8 mouse cellular contexts compared by ENCODE assay signal in genomic region chr7:70788902-70789796, GRCm38 (mm10).
DNase-seq lines count a peak whose midpoint lies in the region; ATAC-seq and TF ChIP-seq lines count a peak whose summit lies in the region.

No protein-coding gene starts in this region.

- no peak overlapping the region for H3K4me2 ChIP-seq in forebrain, postnatal 0 days (ENCODE audit: low read depth)
- peak overlapping the region; percentile 46 for H3K4me2 ChIP-seq in midbrain, embryonic 13.5 days (replicated peaks)

- no peaks in the 10 kb centered on the region for H3K36me3 ChIP-seq in heart, embryonic 10.5 days
- no peaks in the 10 kb centered on the region for H3K36me3 ChIP-seq in forebrain, postnatal 0 days (ENCODE audit: insufficient read depth)
- no peaks in the 10 kb centered on the region for H3K36me3 ChIP-seq in midbrain, embryonic 13.5 days

- peaks cover 8% of the 10 kb centered on the region; the same call in 1 of the 2 replicates for H3K27me3 ChIP-seq in heart, embryonic 10.5 days (ENCODE audit: insufficient read depth, poor library complexity, severe bottlenecking)
- peaks cover 4% of the 10 kb centered on the region; the same call in 1 of the 2 replicates for H3K27me3 ChIP-seq in forebrain, postnatal 0 days (ENCODE audit: insufficient read depth, low read length)
- peaks cover 15% of the 10 kb centered on the region for H3K27me3 ChIP-seq in midbrain, embryonic 13.5 days

- H3K4me3 ChIP-seq in heart, embryonic 10.5 days, result peak overlapping the region; percentile 33
- H3K4me3 ChIP-seq in forebrain, postnatal 0 days (ENCODE audit: low read depth, low read length), result no peak overlapping the region
- 0 out of 2 replicates have a peak overlapping the region, but pooled peaks have one; percentile 12 for H3K4me3 ChIP-seq in midbrain, embryonic 13.5 days (replicated peaks)

- no peak for TF ChIP-seq CTCF in forebrain, postnatal 0 days (IDR thresholded peaks at IDR 0.05; ENCODE audit: low read depth)

- DNase-seq in heart, embryonic 10.5 days (ENCODE audit: low spot score), result no peak
- DNase-seq in heart, adult 9 months (ENCODE audit: low spot score in 2 of 2), result no peak
- DNase-seq in R1 (ENCODE audit: low read depth, low spot score), result peak; percentile 94
- DNase-seq in forebrain, postnatal 0 days, result no peak
- no peak for DNase-seq in left cerebral cortex, postnatal 25 days (ENCODE audit: low spot score in 2 of 2)
- no peak for DNase-seq in urinary bladder, postnatal 14 days (ENCODE audit: low spot score)
- DNase-seq in gastrocnemius, postnatal 36 days, result no peak

- peak overlapping the region; percentile 67; the same call in 1 of the 2 replicates for H3K27ac ChIP-seq in heart, embryonic 10.5 days
- H3K27ac ChIP-seq in forebrain, postnatal 0 days (ENCODE audit: low read depth, low read length), result no peak overlapping the region
- H3K27ac ChIP-seq in midbrain, embryonic 13.5 days, result no peak overlapping the region

- H3K4me1 ChIP-seq in heart, embryonic 10.5 days, result peaks cover 15% of the 10 kb centered on the region
- no peaks in the 10 kb centered on the region for H3K4me1 ChIP-seq in forebrain, postnatal 0 days (ENCODE audit: insufficient read depth)
- peaks cover 11% of the 10 kb centered on the region for H3K4me1 ChIP-seq in midbrain, embryonic 13.5 days (replicated peaks)

- intact Hi-C loops in left cerebral cortex, postnatal 25 days (cut with DNase I), result no loop called here
- intact Hi-C loops in gastrocnemius, postnatal 36 days (cut with DNase I), result no loop called here

- no peak overlapping the region for H3K9ac ChIP-seq in forebrain, postnatal 0 days
- no peak overlapping the region for H3K9ac ChIP-seq in midbrain, embryonic 13.5 days (replicated peaks)

- WGBS in heart, embryonic 10.5 days, result 11% methylated on average over 21 of the region's 21 CpGs
- 5% methylated on average over 21 of the region's 21 CpGs for WGBS in forebrain, postnatal 0 days
- 3% methylated on average over 21 of the region's 21 CpGs for WGBS in midbrain, embryonic 13.5 days

- 0 out of 2 replicates have a peak, but pooled peaks have one; percentile 36 for ATAC-seq in forebrain, postnatal 0 days
- 0 out of 2 replicates have a peak, but pooled peaks have one; percentile 24 for ATAC-seq in midbrain, embryonic 13.5 days

- no peaks in the 10 kb centered on the region for H3K9me3 ChIP-seq in heart, embryonic 10.5 days
- H3K9me3 ChIP-seq in forebrain, postnatal 0 days (ENCODE audit: low read length), result no peaks in the 10 kb centered on the region
- H3K9me3 ChIP-seq in midbrain, embryonic 13.5 days, result no peaks in the 10 kb centered on the region
